Mouse (Mus musculus) cerebellum, adult 2 months (tissue): ENCODE measurements at regions not wholly inside any gene's neighbourhood (a gene's known extent, or its start where the extent isn't known, plus 50 kb on each side); places are given as distances from the start of the nearest gene placed in this dataset.

Experiments used
- CTCF ChIP-seq: fragments of 200-500 bp; IDR thresholded peaks from 2 replicates; pipeline ENCODE4 v1.5.1; 2011; ENCODE audit warnings: low read depth, mild to moderate bottlenecking, control low read depth, low read length, moderate library complexity, borderline replicate concordance; ENCODE audit not compliant: insufficient read depth
- POLR2A ChIP-seq: fragments of 200-500 bp; IDR thresholded peaks from 2 replicates; pipeline ENCODE4 v1.6.1; 2011; ENCODE audit warnings: low read length, control low read depth, borderline replicate concordance; ENCODE audit not compliant: insufficient read depth

GRCm38 (mm10) chr15:70920138-70920537 lies 2914.2 kb upstream of the Gm6569 start:
- TF ChIP-seq CTCF = no peak
- no peak for TF ChIP-seq POLR2A
